Mouse (Mus musculus): ENCODE results near the gene Rabgef1. TPM values are rescaled to one million over a fixed set of nuclear protein-coding genes. Genes with fewer than 3 reads are reported as not detected.

The Rabgef1 gene
- total RNA-seq, 2 experiments from 2014 or later: 71.7 to 81.0 TPM

DNA sequence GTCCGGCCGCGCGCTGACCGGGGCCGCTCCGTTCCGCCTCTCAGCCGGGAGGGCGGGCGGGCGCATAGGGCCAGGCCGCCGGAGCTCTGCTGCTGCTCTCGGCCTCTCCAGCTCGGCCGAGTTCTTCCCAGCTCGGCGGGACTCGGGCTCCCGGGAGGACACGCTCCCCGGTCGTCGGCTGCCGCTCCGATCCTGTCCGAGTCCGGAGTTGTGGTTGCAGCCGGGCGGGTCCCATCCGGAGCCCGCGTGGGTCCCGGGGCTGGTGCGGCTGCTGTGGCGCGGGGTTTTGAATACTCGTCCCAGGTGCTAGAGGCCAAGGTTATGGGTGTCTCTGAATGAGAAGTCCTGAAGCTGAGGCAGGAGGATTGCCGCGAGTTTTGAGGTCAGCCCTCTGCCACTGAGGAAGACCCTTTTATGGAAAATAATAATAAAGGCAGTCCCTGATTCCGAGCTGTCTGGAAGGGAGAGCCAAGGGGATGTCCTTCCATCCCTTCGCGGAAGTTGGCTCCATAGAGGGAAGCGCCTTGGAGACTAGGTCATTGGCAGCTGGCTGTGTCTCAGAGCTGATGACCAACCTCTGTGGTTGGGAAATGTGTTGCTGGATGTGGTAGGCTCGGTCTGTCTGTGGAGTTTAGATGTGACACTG, 481 bp downstream of the Rabgef1 start:
- peak; percentile 66 for DNase-seq

- no peak for DNase-seq
Observed at GRCm38 (mm10) chr5:130173012-130173411, 1.4 kb downstream of the Rabgef1 start.

DNA sequence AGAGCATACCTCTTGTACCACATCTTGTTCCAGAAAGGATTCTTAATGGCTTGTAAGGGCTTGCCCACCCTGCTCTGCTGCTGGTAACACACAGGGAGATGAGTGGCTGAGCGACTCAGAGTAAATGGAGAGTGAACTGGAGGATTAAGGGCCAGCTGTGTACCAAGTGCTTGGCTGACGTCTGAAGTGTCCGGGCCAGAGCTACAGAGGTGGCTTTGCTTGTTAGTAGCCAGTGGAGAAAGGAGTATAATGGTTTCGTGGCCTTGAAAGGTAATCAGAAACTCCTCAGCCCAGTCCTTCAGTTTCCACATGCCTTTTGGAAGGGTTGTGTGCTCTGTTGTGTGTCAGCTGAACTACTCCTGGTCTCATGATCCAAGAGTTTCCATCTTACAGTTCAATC, 6.3 kb downstream of the Rabgef1 start:
- peak; percentile 28 for DNase-seq

GRCm38 (mm10) chr5:130180362-130180761, 8.8 kb downstream of the Rabgef1 start:
- DNase-seq: no peak

- DNase-seq: no peak
Observed at GRCm38 (mm10) chr5:130181740-130182540, 10.3 kb downstream of the Rabgef1 start.

GRCm38 (mm10) chr5:130182541-130182821, 10.9 kb downstream of the Rabgef1 start:
- DNase-seq: no peak

DNA sequence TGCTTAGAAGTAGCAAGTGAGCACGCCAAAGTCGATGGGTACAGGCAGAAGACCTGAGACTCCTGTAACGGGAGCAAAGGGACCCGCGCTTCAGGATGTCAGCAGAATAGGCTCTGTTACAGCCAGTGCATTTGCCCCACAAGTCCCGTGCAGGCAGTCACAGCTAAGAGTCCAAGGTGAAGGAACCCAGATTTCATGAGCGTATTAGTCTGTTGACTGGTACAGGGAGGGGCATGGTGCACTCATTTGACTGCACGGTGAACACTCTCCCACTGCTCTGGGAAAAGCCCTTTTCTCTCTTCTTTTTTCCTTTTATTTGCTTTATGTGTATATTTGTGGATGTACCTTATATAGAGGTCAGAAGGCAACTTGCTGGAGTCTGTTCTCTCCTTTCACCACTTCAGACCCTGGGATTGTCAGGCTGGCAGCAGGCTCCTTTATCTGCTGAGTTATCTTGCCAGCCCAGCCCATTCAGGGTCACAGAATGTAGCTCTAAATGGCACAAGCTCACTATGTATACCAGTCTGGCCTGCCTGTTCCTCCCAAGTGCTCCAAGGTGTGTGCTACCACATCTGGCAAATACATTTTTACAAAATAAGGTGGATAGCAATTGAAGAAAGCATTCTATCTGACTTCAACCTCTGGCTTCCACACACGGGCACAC, 12.7 kb downstream of the Rabgef1 start:
- DNase-seq: no peak

DNA sequence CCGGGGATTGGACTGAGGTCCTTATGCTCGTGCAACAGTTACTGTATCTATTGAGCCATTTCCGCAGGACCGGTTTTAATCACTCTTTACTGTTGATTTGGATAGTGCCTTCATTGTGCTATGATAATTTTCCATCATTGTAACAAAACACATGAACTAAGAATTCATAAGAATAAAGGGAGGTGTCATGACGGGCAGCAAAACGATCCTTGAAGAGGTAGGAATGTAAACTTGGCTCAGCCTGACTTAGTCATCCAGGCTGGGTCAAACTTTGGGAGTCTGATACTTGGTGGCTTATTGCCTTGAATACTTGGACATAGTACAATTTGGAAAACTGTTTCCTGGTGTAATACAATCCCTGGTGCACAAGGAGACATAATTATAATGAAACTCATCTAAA, 13.7 kb downstream of the Rabgef1 start:
- no peak for DNase-seq

DNA sequence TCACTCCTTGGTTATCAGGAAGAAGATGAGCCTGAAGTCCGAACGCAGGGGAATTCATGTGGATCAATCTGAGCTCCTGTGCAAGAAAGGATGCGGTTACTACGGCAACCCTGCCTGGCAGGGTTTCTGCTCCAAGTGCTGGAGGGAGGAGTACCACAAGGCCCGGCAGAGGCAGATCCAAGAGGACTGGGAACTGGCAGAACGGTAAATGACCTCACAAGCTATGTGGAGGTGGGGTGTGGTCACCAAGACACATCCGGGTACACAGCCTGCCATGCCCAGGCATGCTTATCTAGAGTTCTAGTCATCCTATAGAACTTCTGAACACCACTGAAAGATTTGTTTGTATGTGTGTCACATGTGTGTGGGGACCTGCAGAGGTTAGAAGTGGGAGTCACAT, 15.8 kb downstream of the Rabgef1 start:
- no peak for DNase-seq

- no peak for DNase-seq
Observed at GRCm38 (mm10) chr5:130190909-130191308, 19.3 kb downstream of the Rabgef1 start.

GRCm38 (mm10) chr5:130191865-130192264, 20.3 kb downstream of the Rabgef1 start:
- DNase-seq: no peak

DNA sequence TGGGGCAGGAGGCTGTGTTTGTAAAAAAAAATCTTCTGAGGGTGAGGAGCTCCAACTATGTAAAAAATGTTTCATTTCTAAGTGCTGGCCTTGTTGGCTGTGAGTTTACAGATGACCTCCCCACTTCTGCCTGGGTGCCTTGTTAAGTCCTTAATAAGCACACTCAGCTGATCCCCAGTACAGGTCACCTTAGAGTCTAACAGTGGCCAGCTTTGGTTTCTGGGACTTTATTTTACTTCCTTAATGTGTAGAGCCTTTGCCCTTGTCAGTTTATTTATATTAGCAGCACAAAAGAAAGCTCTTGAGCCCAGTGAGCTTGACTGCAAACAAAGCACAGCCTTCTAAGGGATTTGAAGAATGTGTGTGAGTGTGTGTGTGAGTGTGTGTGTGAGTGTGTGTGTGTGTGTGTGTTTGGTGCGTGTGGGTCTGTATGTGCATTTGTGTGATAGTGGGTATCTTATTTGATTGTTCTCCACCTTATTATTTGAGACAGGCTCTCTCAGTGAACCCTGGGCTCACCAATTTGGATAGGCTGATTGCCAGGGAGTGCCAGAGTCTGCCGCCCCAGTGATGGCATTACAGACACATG, 20.9 kb downstream of the Rabgef1 start:
- DNase-seq: no peak

DNA sequence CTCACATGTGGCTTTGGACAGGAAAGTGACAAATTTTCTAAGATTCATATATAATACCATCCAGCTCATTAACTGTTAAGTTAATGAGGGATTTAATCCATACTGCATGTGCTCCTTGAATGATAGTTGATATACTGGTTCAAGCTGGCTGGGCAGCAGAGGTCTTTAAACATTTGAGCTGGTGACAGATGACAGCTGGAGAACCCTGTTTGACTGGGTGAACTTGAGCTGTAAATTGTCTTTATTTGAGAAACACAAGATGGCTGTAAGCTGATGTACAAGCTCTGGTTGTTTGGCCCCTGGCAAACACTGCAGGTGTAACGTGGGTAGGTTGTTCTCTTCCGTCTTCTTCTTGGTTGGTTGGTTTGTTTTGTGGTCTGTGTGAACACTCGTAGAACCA, 22.2 kb downstream of the Rabgef1 start:
- DNase-seq: no peak

GRCm38 (mm10) chr5:130196307-130196706, 24.7 kb downstream of the Rabgef1 start:
- DNase-seq: peak; percentile 15

DNA sequence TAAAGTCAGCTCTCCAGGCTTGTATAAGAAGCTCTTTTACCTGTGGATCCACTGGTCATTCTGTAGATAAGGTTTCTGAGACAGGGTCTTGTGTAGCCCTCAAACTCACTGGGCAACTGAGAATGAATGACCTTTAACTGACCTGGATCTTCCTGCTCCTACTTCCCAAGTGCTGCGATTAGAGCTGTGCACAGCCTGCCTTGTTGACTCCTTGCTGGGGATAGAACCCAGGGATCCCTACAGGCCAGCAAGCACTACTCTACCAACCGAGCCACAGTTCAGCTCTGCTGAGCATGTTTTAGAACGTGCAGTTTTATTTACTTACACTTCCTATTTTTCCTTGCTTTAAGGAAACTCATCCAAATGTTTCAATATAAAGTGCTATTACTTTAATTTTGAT, 25.9 kb downstream of the Rabgef1 start:
- DNase-seq: no peak

- no peak for DNase-seq
Observed at GRCm38 (mm10) chr5:130197981-130198380, 26.4 kb downstream of the Rabgef1 start.

DNA sequence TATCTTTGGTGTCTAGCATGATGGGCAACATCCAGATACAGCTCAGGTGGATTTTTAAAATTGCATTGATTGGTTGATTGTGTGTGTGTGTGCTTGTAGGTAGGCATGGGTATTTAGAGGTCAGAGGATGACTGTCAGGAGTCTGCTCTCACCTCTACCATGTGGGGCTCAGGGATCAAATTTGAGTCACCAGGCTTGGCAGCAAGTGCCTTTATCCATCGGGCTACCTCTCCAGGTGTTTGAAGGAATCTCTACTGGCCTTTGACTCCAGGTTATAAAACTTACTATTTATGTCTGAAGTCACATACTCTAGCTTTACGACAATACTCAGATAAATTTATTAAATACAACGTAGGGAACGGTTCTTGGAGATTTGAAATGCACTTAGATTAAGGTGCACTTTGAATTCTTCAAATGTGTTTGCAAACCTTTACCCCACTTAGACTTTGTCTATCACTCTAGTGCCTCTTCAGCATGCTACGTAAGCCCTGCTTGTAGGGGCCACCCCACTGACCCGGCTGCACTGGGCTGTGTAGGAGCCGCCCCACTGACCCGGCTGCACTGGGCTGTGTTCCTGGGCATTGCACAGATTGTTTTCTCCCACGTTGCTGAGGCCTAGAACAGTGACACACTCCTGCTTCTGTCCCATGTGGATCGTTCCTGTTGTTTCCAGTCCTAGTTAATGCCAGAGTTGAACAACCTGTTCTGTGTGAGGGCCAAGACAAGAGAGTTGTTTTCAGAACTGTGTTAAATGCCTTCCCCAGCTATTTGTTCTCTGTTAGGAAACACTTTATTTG, 28.8 kb downstream of the Rabgef1 start:
- no peak for DNase-seq

DNA sequence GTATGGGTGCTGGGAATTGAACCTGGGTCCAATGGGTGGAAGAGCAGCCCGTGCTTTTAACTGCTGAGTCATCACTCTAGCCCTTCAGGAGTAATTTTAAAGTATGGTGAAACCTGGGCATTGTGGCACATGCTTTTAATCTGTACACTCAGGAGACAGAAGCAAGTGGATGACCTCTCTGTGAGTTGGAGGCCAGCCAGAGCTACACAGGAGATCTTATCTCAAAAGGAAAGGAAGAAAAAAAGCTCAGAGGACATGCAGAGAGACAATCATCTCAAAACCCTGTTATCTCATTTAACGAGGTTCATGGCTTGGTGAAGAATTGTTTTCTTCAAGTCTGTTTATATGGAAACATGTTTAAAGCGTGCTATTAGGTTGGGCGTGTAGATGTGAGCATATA, 32.4 kb downstream of the Rabgef1 start:
- DNase-seq: no peak

GRCm38 (mm10) chr5:130204560-130204959, 33.0 kb downstream of the Rabgef1 start:
- no peak for DNase-seq

DNA sequence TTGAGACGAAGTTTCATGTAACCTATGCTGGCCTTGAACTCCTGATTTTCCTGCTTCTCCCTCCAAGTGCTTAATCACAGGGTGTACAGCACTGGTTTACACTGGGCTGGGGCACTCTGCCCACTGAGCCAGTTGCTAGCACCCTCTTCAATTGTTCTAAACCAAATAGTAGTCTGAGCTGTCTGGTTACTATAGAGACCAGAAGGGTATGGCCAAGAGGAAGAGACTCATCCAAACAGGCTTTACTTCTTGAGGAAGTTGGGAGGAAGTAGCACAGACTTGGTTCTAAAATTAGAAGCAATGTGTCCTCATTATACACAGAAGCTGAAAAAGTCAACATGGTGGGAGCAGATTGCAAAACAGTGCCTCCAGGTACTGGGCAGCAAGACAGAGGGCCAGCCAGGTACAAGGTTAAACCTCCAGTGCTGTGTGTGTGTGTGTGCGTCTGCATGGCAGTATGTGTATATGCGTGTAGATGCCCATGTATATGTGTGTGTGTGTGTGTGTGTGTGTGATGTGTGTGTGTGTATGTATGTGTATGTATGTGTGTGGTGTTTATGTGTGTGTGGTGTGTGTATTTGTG, 33.9 kb downstream of the Rabgef1 start:
- no peak for DNase-seq

DNA sequence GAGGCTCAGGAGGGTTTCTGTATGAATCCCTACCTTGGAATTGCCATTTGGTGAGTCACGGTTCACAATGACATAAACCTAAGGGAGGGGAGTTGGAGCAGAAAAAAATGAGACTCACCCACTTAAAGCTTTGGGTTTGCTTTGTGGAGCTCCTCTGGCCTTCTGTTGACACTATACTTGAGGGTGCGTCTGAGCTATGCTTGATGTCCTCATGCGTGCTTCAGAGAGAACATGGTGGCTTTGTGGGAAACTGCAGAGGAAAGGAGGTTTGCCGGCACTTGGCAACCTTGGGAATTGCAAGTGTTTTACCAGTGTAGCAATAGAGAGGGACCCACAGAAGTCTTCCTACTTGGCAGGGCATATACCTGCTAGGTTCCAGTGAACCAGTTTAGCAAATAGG, 35.7 kb downstream of the Rabgef1 start:
- DNase-seq: no peak

GRCm38 (mm10) chr5:130212956-130213355, 41.4 kb downstream of the Rabgef1 start:
- no peak for DNase-seq

Measured in gastrocnemius, postnatal 25 days (tissue).